Mouse (Mus musculus): ENCODE results near the gene Dgkb.

Gene Dgkb

GRCm38 (mm10) chr12:38356386-38356785 lies 538.9 kb downstream of the Dgkb start:
- in situ Hi-C loops (cut with MseI, MboI), result no loop called here

- in situ Hi-C loops (cut with MseI, MboI), result no loop called here
These were observed 544.0 kb downstream of the Dgkb start for GRCm38 (mm10) chr12:38361491-38361890.

GRCm38 (mm10) chr12:38371597-38371996 lies 554.1 kb downstream of the Dgkb start:
- in situ Hi-C loops (cut with MseI, MboI), result no loop called here

GRCm38 (mm10) chr12:38374159-38374558 lies 556.6 kb downstream of the Dgkb start:
- in situ Hi-C loops (cut with MseI, MboI), result no loop called here

GRCm38 (mm10) chr12:38385942-38386341 lies 568.4 kb downstream of the Dgkb start:
- in situ Hi-C loops (cut with MseI, MboI), result no loop called here

GRCm38 (mm10) chr12:38386991-38387390 lies 569.5 kb downstream of the Dgkb start:
- in situ Hi-C loops (cut with MseI, MboI), result no loop called here

GRCm38 (mm10) chr12:38387654-38388053 lies 570.1 kb downstream of the Dgkb start:
- in situ Hi-C loops (cut with MseI, MboI), result no loop called here

- in situ Hi-C loops (cut with MseI, MboI), result no loop called here
These were observed 570.7 kb downstream of the Dgkb start for GRCm38 (mm10) chr12:38388243-38388642.

GRCm38 (mm10) chr12:38397754-38398312 lies 580.3 kb downstream of the Dgkb start:
- in situ Hi-C loops (cut with MseI, MboI), result no loop called here

GRCm38 (mm10) chr12:38400089-38400488 lies 582.6 kb downstream of the Dgkb start:
- in situ Hi-C loops (cut with MseI, MboI), result no loop called here

- in situ Hi-C loops (cut with MseI, MboI), result no loop called here
These were observed 618.0 kb downstream of the Dgkb start for GRCm38 (mm10) chr12:38435364-38436130.

- in situ Hi-C loops (cut with MseI, MboI), result no loop called here
These were observed 618.6 kb downstream of the Dgkb start for GRCm38 (mm10) chr12:38436131-38436436.

GRCm38 (mm10) chr12:38450323-38451087 lies 633.0 kb downstream of the Dgkb start:
- in situ Hi-C loops (cut with MseI, MboI), result no loop called here

- in situ Hi-C loops (cut with MseI, MboI), result no loop called here
These were observed 634.2 kb downstream of the Dgkb start for GRCm38 (mm10) chr12:38451677-38452076.

GRCm38 (mm10) chr12:38468191-38468590 lies 650.7 kb downstream of the Dgkb start:
- in situ Hi-C loops (cut with MseI, MboI), result no loop called here

- in situ Hi-C loops (cut with MseI, MboI), result no loop called here
These were observed 651.1 kb downstream of the Dgkb start for GRCm38 (mm10) chr12:38468605-38469004.

GRCm38 (mm10) chr12:38497229-38497628 lies 679.7 kb downstream of the Dgkb start:
- in situ Hi-C loops (cut with MseI, MboI), result no loop called here

GRCm38 (mm10) chr12:38500931-38501330 lies 683.4 kb downstream of the Dgkb start:
- in situ Hi-C loops (cut with MseI, MboI), result no loop called here

GRCm38 (mm10) chr12:38508195-38508594 lies 690.7 kb downstream of the Dgkb start:
- in situ Hi-C loops (cut with MseI, MboI), result no loop called here

- in situ Hi-C loops (cut with MseI, MboI), result no loop called here
These were observed 727.9 kb downstream of the Dgkb start for GRCm38 (mm10) chr12:38545431-38545830.

GRCm38 (mm10) chr12:38577141-38577540 lies 759.6 kb downstream of the Dgkb start:
- in situ Hi-C loops (cut with MseI, MboI), result no loop called here

- in situ Hi-C loops (cut with MseI, MboI), result no loop called here
These were observed 761.8 kb downstream of the Dgkb start for GRCm38 (mm10) chr12:38579191-38579817.
